Mouse (Mus musculus): ENCODE results near the gene 4930579G24Rik. TPM values are rescaled to one million over a fixed set of nuclear protein-coding genes. Genes with fewer than 3 reads are reported as not detected.
A peak's percentile ranks its signal among the peaks of the same experiment; 100 is the strongest.

The 4930579G24Rik gene
- total RNA-seq (2015), result 38.3 and 42.3 TPM in 2 replicates
- total RNA-seq (2017), result 14.4 and 15.7 TPM in 2 replicates

GRCm38 (mm10) chr3:79628561-79629415, at the start of gene 4930579G24Rik:
Gene 4930579G24Rik (plus strand): TSS chr3:79629079.
- peak; percentile 87 for ATAC-seq (replicated peaks; ENCODE audit: poor library complexity)

- ATAC-seq (replicated peaks; ENCODE audit: poor library complexity), result peak; percentile 86
These were observed 48.8 kb upstream of the 4930579G24Rik start for GRCm38 (mm10) chr3:79579891-79580575.

- peak; percentile 91 for ATAC-seq (replicated peaks; ENCODE audit: poor library complexity)
These were observed 42.1 kb upstream of the 4930579G24Rik start for GRCm38 (mm10) chr3:79586804-79587203.

- ATAC-seq (replicated peaks; ENCODE audit: poor library complexity), result no peak
These were observed 39.2 kb upstream of the 4930579G24Rik start for GRCm38 (mm10) chr3:79589671-79590070.

- peak; percentile 85 for ATAC-seq (replicated peaks; ENCODE audit: poor library complexity)
These were observed 37.8 kb upstream of the 4930579G24Rik start, which contains the start of gene Ppid for GRCm38 (mm10) chr3:79590863-79591792. Gene Ppid (plus strand): TSS chr3:79591342.

GRCm38 (mm10) chr3:79591793-79592471, 36.9 kb upstream of the 4930579G24Rik start:
- ATAC-seq (replicated peaks; ENCODE audit: poor library complexity), result no peak; the same call in 1 of the 2 replicates

GRCm38 (mm10) chr3:79595468-79595867, 33.4 kb upstream of the 4930579G24Rik start:
- no peak for ATAC-seq (replicated peaks; ENCODE audit: poor library complexity)

- no peak for ATAC-seq (replicated peaks; ENCODE audit: poor library complexity)
These were observed 19.0 kb upstream of the 4930579G24Rik start for GRCm38 (mm10) chr3:79609886-79610285.

GRCm38 (mm10) chr3:79627484-79628181, 1.2 kb upstream of the 4930579G24Rik start:
- ATAC-seq (replicated peaks; ENCODE audit: poor library complexity), result peak; percentile 24

GRCm38 (mm10) chr3:79628182-79628560, 708 bp upstream of the 4930579G24Rik start:
- peak; percentile 8 for ATAC-seq (replicated peaks; ENCODE audit: poor library complexity)

GRCm38 (mm10) chr3:79629416-79629730, 494 bp downstream of the 4930579G24Rik start, which contains the start of gene Etfdh:
Gene Etfdh (minus strand): TSS chr3:79629500.
- ATAC-seq (replicated peaks; ENCODE audit: poor library complexity), result peak; percentile 35

- no peak for ATAC-seq (replicated peaks; ENCODE audit: poor library complexity)
These were observed 23.2 kb downstream of the 4930579G24Rik start for GRCm38 (mm10) chr3:79652129-79652528.

GRCm38 (mm10) chr3:79656682-79657081, 27.8 kb downstream of the 4930579G24Rik start:
- no peak for ATAC-seq (replicated peaks; ENCODE audit: poor library complexity)

GRCm38 (mm10) chr3:79664787-79665408, 36.0 kb downstream of the 4930579G24Rik start:
- peak; percentile 84 for ATAC-seq (replicated peaks; ENCODE audit: poor library complexity)

GRCm38 (mm10) chr3:79670556-79670955, 41.7 kb downstream of the 4930579G24Rik start:
- no peak for ATAC-seq (replicated peaks; ENCODE audit: poor library complexity)

- ATAC-seq (replicated peaks; ENCODE audit: poor library complexity), result no peak
These were observed 43.3 kb downstream of the 4930579G24Rik start for GRCm38 (mm10) chr3:79672188-79672587.

- ATAC-seq (replicated peaks; ENCODE audit: poor library complexity), result peak; percentile 83
These were observed 44.2 kb downstream of the 4930579G24Rik start for GRCm38 (mm10) chr3:79673082-79673481.

GRCm38 (mm10) chr3:79674641-79675040, 45.8 kb downstream of the 4930579G24Rik start:
- no peak for ATAC-seq (replicated peaks; ENCODE audit: poor library complexity)

- 0 out of 2 replicates have a peak, but pooled peaks have one; percentile 29 for ATAC-seq (replicated peaks; ENCODE audit: poor library complexity)
These were observed 47.5 kb downstream of the 4930579G24Rik start for GRCm38 (mm10) chr3:79676411-79676810.

All from megakaryocyte progenitor cell, adult 5-6 weeks (primary cell).